Mouse (Mus musculus) CH12F3 (cell line): ENCODE measurements around the gene Sult1a1.

Experiments used
- in situ Hi-C: fragments of 300-500 bp; cut with MboI; formaldehyde crosslinking; loops from 2 replicates; pipeline ENCODE4 v1.14.3; 2020; ENCODE audit warnings: low sequenced_read_pairs

Gene Sult1a1

GRCm38 (mm10) chr7:126632478-126632877, 43.8 kb downstream of the Sult1a1 start:
- in situ Hi-C loops = loop anchor here (10.0 kb wide), 1 partner anchor 58 kb away; no protein-coding TSS in a partner anchor

DNA sequence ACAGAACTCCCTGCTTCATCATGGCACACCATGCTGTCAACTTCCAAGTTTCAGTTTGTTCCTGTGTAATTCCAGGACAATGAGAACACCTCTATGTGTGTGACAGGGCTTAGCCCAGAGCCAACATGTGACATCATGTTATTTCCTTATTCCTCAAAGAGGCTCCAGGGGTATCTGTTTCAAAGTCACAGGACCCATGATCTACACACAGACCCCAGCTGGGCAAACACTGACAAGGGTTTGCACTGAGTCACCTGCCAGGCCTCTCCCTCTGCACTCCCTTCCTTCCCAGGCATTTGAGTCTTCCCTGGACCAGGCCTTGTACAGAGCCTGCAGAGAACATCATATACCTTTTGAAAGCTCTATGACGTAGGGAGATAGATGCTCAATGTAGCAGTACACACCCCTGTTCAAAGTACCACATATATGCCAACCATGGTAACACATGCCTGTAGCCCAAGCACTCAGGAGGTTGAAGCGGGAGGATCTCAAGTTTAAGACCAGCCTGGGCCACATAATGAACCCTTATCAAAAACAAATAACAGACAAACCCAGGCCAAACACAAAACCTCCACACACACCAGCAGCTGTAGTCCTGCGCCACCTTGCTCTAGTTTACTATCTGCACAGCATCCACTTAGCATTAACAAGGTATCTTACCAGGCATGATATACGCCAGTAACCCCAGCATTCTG, 45.3 kb downstream of the Sult1a1 start, which contains the start of gene Nupr1:
Gene Nupr1, minus strand, starts transcription at position 38 of the 695 bp plus-strand sequence.
- in situ Hi-C loops = loop anchor here (10.0 kb wide), 1 partner anchor 56 kb away; no protein-coding TSS in a partner anchor

DNA sequence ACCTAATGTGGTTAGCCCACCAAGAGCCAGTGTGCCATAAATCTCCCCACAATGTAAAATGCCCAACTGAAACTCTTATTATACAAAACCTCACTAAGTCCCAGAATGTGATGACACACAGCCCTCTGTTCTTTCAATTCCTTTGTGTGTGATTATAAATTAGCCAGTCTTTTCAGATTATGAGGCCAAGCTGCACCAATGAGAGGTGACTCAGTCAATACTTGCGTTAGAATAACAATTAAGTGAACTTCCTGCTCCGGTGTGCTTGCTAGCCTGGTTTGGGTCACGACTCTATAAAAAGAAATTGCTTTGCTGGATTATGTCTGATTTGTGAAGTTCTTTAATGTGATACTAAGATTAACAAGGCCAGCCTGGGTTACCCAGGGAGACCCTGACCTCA, 46.3 kb downstream of the Sult1a1 start:
- in situ Hi-C loops = loop anchor here (5.0 to 10.0 kb wide), 2 partner anchors 38 to 55 kb away; partner anchors contain the start of gene Il27

DNA sequence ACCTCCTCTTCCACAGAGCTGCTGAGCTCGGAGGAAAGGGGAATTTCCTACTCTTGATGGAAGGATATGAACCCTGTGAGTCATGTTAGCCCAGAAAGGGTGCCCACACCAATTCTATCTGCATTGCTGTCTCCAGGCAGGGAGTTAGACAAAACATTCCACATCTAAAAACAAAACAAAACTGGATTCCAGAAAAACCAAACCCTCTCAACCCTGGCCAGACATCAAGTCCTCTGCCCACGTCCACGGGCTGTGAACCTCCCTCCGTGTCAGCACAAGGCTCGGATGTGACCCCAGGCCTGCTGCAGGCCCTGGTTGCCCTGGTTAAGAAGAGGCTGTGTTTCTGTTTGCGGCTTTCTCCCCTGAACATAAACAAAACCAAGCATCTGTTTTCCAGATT, 48.1 kb downstream of the Sult1a1 start:
- in situ Hi-C loops = loop anchor here (5.0 kb wide), 1 partner anchor 36 kb away; the partner anchor contains the start of gene Il27

GRCm38 (mm10) chr7:126625807-126626600, 50.2 kb downstream of the Sult1a1 start:
- in situ Hi-C loops = loop anchor here (5.0 kb wide), 1 partner anchor 34 kb away; the partner anchor contains the start of gene Il27

DNA sequence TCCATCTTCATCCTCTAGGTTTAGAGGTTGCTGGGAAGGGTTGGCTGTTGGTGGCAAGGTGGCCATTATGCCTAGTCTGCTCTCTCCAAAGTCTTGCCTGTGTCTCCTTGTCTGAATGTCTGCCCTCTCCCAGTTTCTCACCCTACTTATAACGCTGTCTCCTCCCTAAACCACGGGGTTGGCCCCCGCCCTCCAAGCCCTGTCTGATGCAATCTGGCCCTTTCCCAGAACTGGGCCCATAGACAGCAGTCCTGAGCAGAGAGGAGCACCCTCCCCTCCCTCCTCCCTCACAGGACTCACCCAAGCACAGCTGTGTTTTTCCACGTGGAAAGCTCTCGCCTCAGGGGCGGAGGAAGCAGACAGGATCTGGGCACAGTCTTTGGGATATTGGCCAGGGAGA, 50.9 kb downstream of the Sult1a1 start:
- in situ Hi-C loops = loop anchor here (5.0 kb wide), 1 partner anchor 33 kb away; the partner anchor contains the start of gene Il27

DNA sequence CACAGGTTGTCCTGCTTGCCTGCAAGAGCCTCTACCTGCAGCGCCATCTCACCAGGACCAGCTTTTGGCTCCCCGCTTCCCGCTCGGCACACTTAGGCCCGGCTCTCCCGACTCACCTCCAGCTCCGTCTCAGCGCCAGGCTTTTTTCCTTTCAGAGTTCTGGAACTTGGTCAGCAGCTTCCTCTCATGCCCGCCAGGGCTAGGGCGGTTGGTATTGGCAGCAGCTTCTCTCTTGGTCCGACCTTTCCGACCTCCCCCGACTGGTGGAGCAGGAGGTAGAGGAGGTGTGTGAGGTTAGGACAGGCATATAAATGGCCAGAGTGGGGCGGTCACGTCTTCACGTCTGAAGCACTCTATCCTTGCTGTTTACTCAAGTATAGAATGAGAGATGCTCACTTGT, 51.5 kb downstream of the Sult1a1 start:
- in situ Hi-C loops = loop anchor here (5.0 kb wide), 1 partner anchor 32 kb away; the partner anchor contains the start of gene Il27

- in situ Hi-C loops = no loop called here
These were observed 52.9 kb downstream of the Sult1a1 start for GRCm38 (mm10) chr7:126623381-126623780.
